Mouse (Mus musculus) kidney, adult 2 months (tissue): ENCODE results near the gene 1700013G24Rik.

ENCODE experiments used
- CTCF ChIP-seq: fragments of 200-500 bp; conservative IDR thresholded peaks from 2 replicates; pipeline ENCODE4 v1.5.1; 2011; ENCODE audit warnings: low read depth, mild to moderate bottlenecking, control low read depth, low read length, moderate library complexity, mixed read lengths; ENCODE audit not compliant: insufficient read depth, insufficient read length
- POLR2A ChIP-seq: fragments of 200-500 bp; IDR thresholded peaks from one replicate; pipeline ENCODE4 v1.6.1; 2011; ENCODE audit warnings: low read depth, low read length, control low read depth

- TF ChIP-seq CTCF (no peak), POLR2A (no peak)
These were observed 40.1 kb downstream of the 1700013G24Rik start for GRCm38 (mm10) chr4:137493187-137493586.
